Comparison of ENCODE assay signal across 9 mouse cellular contexts in the genomic region with DNA sequence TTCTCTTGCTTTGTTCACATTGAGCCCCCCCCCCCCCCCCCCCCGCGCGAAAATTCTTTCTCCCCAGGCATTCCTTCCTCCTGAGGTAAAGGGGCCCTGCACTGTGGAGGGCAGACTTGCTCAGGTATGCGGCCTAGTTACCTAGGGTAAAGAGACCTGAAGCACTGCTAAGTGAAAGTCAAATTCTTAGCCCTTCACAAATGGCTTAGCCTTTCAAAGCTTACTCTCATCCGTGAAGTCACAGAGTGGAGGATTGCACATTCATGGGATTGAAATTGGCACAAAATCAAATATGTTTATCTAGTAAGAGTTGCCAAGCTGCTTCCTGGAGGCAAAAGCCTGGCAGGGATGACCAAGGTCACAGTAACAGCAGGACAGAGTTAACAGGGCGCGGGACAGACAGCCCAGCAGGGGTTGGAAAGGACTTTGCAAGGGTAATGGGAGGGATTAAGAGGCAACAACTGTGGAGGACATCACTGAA.
A peak's percentile ranks its signal among the peaks of the same experiment; 100 is the strongest.
DNase-seq lines count a peak whose midpoint lies in the region; ATAC-seq and TF ChIP-seq lines count a peak whose summit lies in the region.
"Had no signal": no experiment of that assay in that cellular context is flagged by ENCODE, and none has a peak within 500 bp of the region (broad histone marks: within the 10 kb centered on the region; RNA-seq: fewer than 3 reads in every experiment).

No protein-coding gene starts in this region.

- H3K4me3 ChIP-seq in layer of hippocampus, adult 2 months: no peak overlapping the region
- H3K4me3 ChIP-seq in kidney, adult 2 months (ENCODE audit: insufficient read depth, low read depth, low read length): no peak overlapping the region
- no peak overlapping the region for H3K4me3 ChIP-seq in midbrain, postnatal 0 days (ENCODE audit: low read depth, low read length)

- intact Hi-C loops in left cerebral cortex, postnatal 4 days (cut with DNase I): no loop called here

- DNase-seq in layer of hippocampus, adult 2 months (ENCODE audit: low spot score in 2 of 2): no peak
- DNase-seq in layer of hippocampus, postnatal 25 days (ENCODE audit: extremely low spot score in 1 of 2, low spot score in 1 of 2): no peak
- DNase-seq in forelimb bud, embryonic 11.5 days (ENCODE audit: low read depth, low spot score): peak; percentile 25
- DNase-seq in kidney, adult 2 months: peak; percentile 88
- DNase-seq in midbrain, postnatal 0 days (ENCODE audit: low spot score): peak; percentile 46
- DNase-seq in cerebellum, postnatal 4 days (ENCODE audit: low spot score in 2 of 2): no peak
- no peak for DNase-seq in left cerebral cortex, postnatal 4 days
- no peak for DNase-seq in spleen, adult 18-20 months

- no peaks in the 10 kb centered on the region for H3K36me3 ChIP-seq in kidney, adult 2 months (ENCODE audit: control insufficient read depth, insufficient read depth, low read length)
- no peaks in the 10 kb centered on the region for H3K36me3 ChIP-seq in midbrain, postnatal 0 days (ENCODE audit: insufficient read depth, low read length)
- H3K36me3 ChIP-seq: G1E had no signal

- H3K9ac ChIP-seq in midbrain, postnatal 0 days (replicated peaks; ENCODE audit: low read length, poor library complexity, severe bottlenecking): no peak overlapping the region

- WGBS in kidney, adult 2 months: 10% methylated on average over 7 of the region's 7 CpGs
- WGBS in midbrain, postnatal 0 days: 22% methylated on average over 4 of the region's 7 CpGs

- H3K4me1 ChIP-seq in kidney, adult 2 months (ENCODE audit: control insufficient read depth, insufficient read depth, low read length): peaks cover 15% of the 10 kb centered on the region; the same call in 1 of the 2 replicates
- H3K4me1 ChIP-seq in midbrain, postnatal 0 days (ENCODE audit: insufficient read depth, low read length): no peaks in the 10 kb centered on the region

- no peaks in the 10 kb centered on the region for H3K9me3 ChIP-seq in midbrain, postnatal 0 days (ENCODE audit: low read length)

- 0 out of 2 replicates have a peak overlapping the region, but pooled peaks have one; percentile 14 for H3K27ac ChIP-seq in layer of hippocampus, adult 2 months
- peak overlapping the region; percentile 44 for H3K27ac ChIP-seq in kidney, adult 2 months (ENCODE audit: insufficient read depth, low read depth, low read length)
- H3K27ac ChIP-seq in midbrain, postnatal 0 days (ENCODE audit: low read depth, low read length): no peak overlapping the region

- H3K4me2 ChIP-seq in midbrain, postnatal 0 days (ENCODE audit: low read depth, low read length, poor library complexity, severe bottlenecking): no peak overlapping the region

- TF ChIP-seq CTCF in layer of hippocampus, adult 2 months (conservative IDR thresholded peaks at IDR 0.05): no peak
- no peak for TF ChIP-seq CTCF in kidney, adult 2 months (conservative IDR thresholded peaks at IDR 0.05; ENCODE audit: insufficient read depth, insufficient read length, low read depth, low read length)
- no peak for TF ChIP-seq CTCF in midbrain, postnatal 0 days (IDR thresholded peaks at IDR 0.05)

- TF ChIP-seq POLR2A in kidney, adult 2 months (IDR thresholded peaks at IDR 0.05; ENCODE audit: low read depth, low read length): no peak

- H3K27me3 ChIP-seq in kidney, adult 2 months (replicated peaks; ENCODE audit: control insufficient read depth, insufficient read depth, low read length): no peaks in the 10 kb centered on the region
- no peaks in the 10 kb centered on the region for H3K27me3 ChIP-seq in midbrain, postnatal 0 days (ENCODE audit: insufficient read depth, low read length)

- no peak for ATAC-seq in midbrain, postnatal 0 days (ENCODE audit: low FRiP score)

Comparison
In these comparisons a context has a peak if more than half of its experiments do, and no peak if none do; other contexts are left out.
1. DNase-seq: peak in forelimb bud, embryonic 11.5 days (single experiment), kidney, adult 2 months (single experiment) and midbrain, postnatal 0 days (single experiment); none in layer of hippocampus, adult 2 months (0 of 2), layer of hippocampus, postnatal 25 days (0 of 2), cerebellum, postnatal 4 days (0 of 2), left cerebral cortex, postnatal 4 days (single experiment) and spleen, adult 18-20 months (0 of 2).